Mouse (Mus musculus): ENCODE data around the gene Ccdc42. TPM values are rescaled to one million over a fixed set of nuclear protein-coding genes. Genes with fewer than 3 reads are reported as not detected.

The Ccdc42 gene
- polyA plus RNA-seq, 1 experiment: not detected

GRCm38 (mm10) chr11:68583225-68583624, 3.6 kb upstream of the Ccdc42 start:
- TF ChIP-seq GATA1 (IDR thresholded peaks at IDR 0.05; ENCODE audit: borderline replicate concordance, low read length): no peak
- no peak for TF ChIP-seq FLI1 (IDR thresholded peaks at IDR 0.05; ENCODE audit: low read length)

GRCm38 (mm10) chr11:68583906-68584480, 2.8 kb upstream of the Ccdc42 start:
- H3K36me3 ChIP-seq (replicated peaks; ENCODE audit: low read length): no peaks in the 10 kb centered on the region
- TF ChIP-seq FLI1 (IDR thresholded peaks at IDR 0.05; ENCODE audit: low read length) (no peak), GATA1 (IDR thresholded peaks at IDR 0.05; ENCODE audit: borderline replicate concordance, low read length) (no peak)
- no peaks in the 10 kb centered on the region for H3K9me3 ChIP-seq
- no peak overlapping the region for H3K4me3 ChIP-seq (replicated peaks)
- H3K27me3 ChIP-seq (replicated peaks): peaks cover 39% of the 10 kb centered on the region
- H3K4me1 ChIP-seq: no peaks in the 10 kb centered on the region

More at GRCm38 (mm10) chr11:68583225-68583624, 3.6 kb upstream of the Ccdc42 start:
- no peaks in the 10 kb centered on the region for H3K4me1 ChIP-seq
- H3K36me3 ChIP-seq (replicated peaks; ENCODE audit: low read length): no peaks in the 10 kb centered on the region
- H3K9me3 ChIP-seq: no peaks in the 10 kb centered on the region
- H3K4me3 ChIP-seq (replicated peaks): no peak overlapping the region
- peaks cover 40% of the 10 kb centered on the region for H3K27me3 ChIP-seq (replicated peaks)

- Histone ChIP-seq H3K4me1 (no peaks in the 10 kb centered on the region), H3K4me3 (replicated peaks) (no peak overlapping the region), H3K9me3 (no peaks in the 10 kb centered on the region), H3K36me3 (replicated peaks; ENCODE audit: low read length) (no peaks in the 10 kb centered on the region), H3K27me3 (replicated peaks) (peaks cover 41% of the 10 kb centered on the region)
- TF ChIP-seq FLI1 (IDR thresholded peaks at IDR 0.05; ENCODE audit: low read length): no peak
- TF ChIP-seq GATA1 (IDR thresholded peaks at IDR 0.05; ENCODE audit: borderline replicate concordance, low read length): no peak
These were observed 931 bp upstream of the Ccdc42 start for GRCm38 (mm10) chr11:68585890-68586289.

- H3K36me3 ChIP-seq (replicated peaks; ENCODE audit: low read length): no peaks in the 10 kb centered on the region
- no peaks in the 10 kb centered on the region for H3K4me1 ChIP-seq
- no peaks in the 10 kb centered on the region for H3K9me3 ChIP-seq
- H3K27me3 ChIP-seq (replicated peaks): peaks cover 51% of the 10 kb centered on the region
- H3K4me3 ChIP-seq (replicated peaks): no peak overlapping the region
- TF ChIP-seq FLI1 (IDR thresholded peaks at IDR 0.05; ENCODE audit: low read length): no peak
- no peak for TF ChIP-seq GATA1 (IDR thresholded peaks at IDR 0.05; ENCODE audit: borderline replicate concordance, low read length)
These were observed 2.4 kb downstream of the Ccdc42 start for GRCm38 (mm10) chr11:68589055-68589809.

GRCm38 (mm10) chr11:68591708-68592107, 4.9 kb downstream of the Ccdc42 start:
- TF ChIP-seq GATA1 (IDR thresholded peaks at IDR 0.05; ENCODE audit: borderline replicate concordance, low read length) (no peak), FLI1 (IDR thresholded peaks at IDR 0.05; ENCODE audit: low read length) (no peak)
- H3K9me3 ChIP-seq: no peaks in the 10 kb centered on the region
- no peak overlapping the region for H3K4me3 ChIP-seq (replicated peaks)

GRCm38 (mm10) chr11:68593247-68593646, 6.4 kb downstream of the Ccdc42 start:
- H3K9me3 ChIP-seq: no peaks in the 10 kb centered on the region
- H3K4me1 ChIP-seq: no peaks in the 10 kb centered on the region
- no peak overlapping the region for H3K4me3 ChIP-seq (replicated peaks)
- no peaks in the 10 kb centered on the region for H3K36me3 ChIP-seq (replicated peaks; ENCODE audit: low read length)
- H3K27me3 ChIP-seq (replicated peaks): peaks cover 44% of the 10 kb centered on the region
- TF ChIP-seq GATA1 (IDR thresholded peaks at IDR 0.05; ENCODE audit: borderline replicate concordance, low read length): no peak
- no peak for TF ChIP-seq FLI1 (IDR thresholded peaks at IDR 0.05; ENCODE audit: low read length)

More at GRCm38 (mm10) chr11:68591708-68592107, 4.9 kb downstream of the Ccdc42 start:
- Histone ChIP-seq H3K4me1 (no peaks in the 10 kb centered on the region), H3K36me3 (replicated peaks; ENCODE audit: low read length) (no peaks in the 10 kb centered on the region), H3K27me3 (replicated peaks) (peaks cover 49% of the 10 kb centered on the region)

- no peaks in the 10 kb centered on the region for H3K4me1 ChIP-seq
- H3K4me3 ChIP-seq (replicated peaks): no peak overlapping the region
- H3K27me3 ChIP-seq (replicated peaks): peaks cover 30% of the 10 kb centered on the region
- no peaks in the 10 kb centered on the region for H3K9me3 ChIP-seq
- TF ChIP-seq GATA1 (IDR thresholded peaks at IDR 0.05; ENCODE audit: borderline replicate concordance, low read length) (no peak), FLI1 (IDR thresholded peaks at IDR 0.05; ENCODE audit: low read length) (no peak)
- no peaks in the 10 kb centered on the region for H3K36me3 ChIP-seq (replicated peaks; ENCODE audit: low read length)
These were observed 11.1 kb downstream of the Ccdc42 start for GRCm38 (mm10) chr11:68597912-68598311.

GRCm38 (mm10) chr11:68600551-68601021, 13.8 kb downstream of the Ccdc42 start:
- Histone ChIP-seq H3K4me1 (no peaks in the 10 kb centered on the region), H3K27me3 (replicated peaks) (peaks cover 20% of the 10 kb centered on the region)
- TF ChIP-seq GATA1 (IDR thresholded peaks at IDR 0.05; ENCODE audit: borderline replicate concordance, low read length): no peak
- no peak for TF ChIP-seq FLI1 (IDR thresholded peaks at IDR 0.05; ENCODE audit: low read length)

GRCm38 (mm10) chr11:68601486-68601991, 14.7 kb downstream of the Ccdc42 start:
- peaks cover 20% of the 10 kb centered on the region for H3K27me3 ChIP-seq (replicated peaks)
- TF ChIP-seq GATA1 (IDR thresholded peaks at IDR 0.05; ENCODE audit: borderline replicate concordance, low read length) (no peak), FLI1 (IDR thresholded peaks at IDR 0.05; ENCODE audit: low read length) (no peak)
- H3K4me3 ChIP-seq (replicated peaks): no peak overlapping the region
- no peaks in the 10 kb centered on the region for H3K36me3 ChIP-seq (replicated peaks; ENCODE audit: low read length)
- no peaks in the 10 kb centered on the region for H3K4me1 ChIP-seq
- H3K9me3 ChIP-seq: no peaks in the 10 kb centered on the region

More at GRCm38 (mm10) chr11:68600551-68601021, 13.8 kb downstream of the Ccdc42 start:
- Histone ChIP-seq H3K9me3 (no peaks in the 10 kb centered on the region), H3K36me3 (replicated peaks; ENCODE audit: low read length) (no peaks in the 10 kb centered on the region), H3K4me3 (replicated peaks) (no peak overlapping the region)

All from megakaryocyte, embryonic 14.5 days (primary cell).